Mouse (Mus musculus) neutrophil, adult 65 days (primary cell): ENCODE measurements around the gene Tmigd1. TPM values are rescaled to one million over a fixed set of nuclear protein-coding genes. Genes with fewer than 3 reads are reported as not detected.

Experiments
- total RNA-seq: library from RNA; stranded (reverse); gene quantifications from 2 replicates; pipeline ENCODE4 v1.2.4, GENCODE M21; 2023

Gene Tmigd1
- not detected in 2 replicates for total RNA-seq

DNA sequence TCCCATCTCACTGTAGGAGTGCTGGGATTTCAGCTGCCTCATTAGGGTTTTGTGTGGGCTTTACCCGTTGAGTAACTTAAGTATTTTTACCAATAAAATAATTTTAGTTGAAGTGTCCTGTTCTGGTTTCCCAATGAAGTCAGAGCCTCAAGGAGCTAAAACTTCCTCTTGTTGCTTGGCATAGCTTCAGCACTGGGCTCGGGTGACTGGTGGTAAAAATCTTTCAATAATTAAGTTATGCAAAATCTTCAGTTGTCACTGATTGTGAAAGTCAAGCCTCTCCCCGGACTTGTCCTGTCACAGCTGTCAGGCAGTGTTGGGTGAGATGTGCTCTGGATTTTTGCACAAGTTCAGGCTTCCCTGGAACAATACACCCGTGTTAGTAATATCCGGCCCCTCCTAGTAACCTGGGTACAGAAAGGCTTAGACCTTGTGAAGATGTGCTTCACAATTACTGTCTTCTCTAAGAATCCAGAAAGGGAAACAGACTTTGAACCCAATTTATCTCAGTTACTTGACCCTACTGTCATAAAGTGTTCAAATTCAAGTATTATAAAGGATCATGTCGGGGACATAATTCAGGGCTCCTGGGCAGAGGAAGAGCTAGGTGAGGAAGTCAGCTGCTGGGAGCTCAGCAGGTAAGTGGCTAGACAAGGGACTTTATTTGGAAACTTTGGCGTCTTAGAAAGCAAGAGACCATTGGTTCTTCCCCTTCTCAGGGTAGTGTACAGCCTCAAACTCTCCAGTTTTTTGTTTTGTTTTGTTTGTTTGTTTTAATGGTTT is at the start of gene Tmigd1:
TSS of gene Tmigd1 (plus strand) at position 581 of the 783 bp plus-strand sequence.

DNA sequence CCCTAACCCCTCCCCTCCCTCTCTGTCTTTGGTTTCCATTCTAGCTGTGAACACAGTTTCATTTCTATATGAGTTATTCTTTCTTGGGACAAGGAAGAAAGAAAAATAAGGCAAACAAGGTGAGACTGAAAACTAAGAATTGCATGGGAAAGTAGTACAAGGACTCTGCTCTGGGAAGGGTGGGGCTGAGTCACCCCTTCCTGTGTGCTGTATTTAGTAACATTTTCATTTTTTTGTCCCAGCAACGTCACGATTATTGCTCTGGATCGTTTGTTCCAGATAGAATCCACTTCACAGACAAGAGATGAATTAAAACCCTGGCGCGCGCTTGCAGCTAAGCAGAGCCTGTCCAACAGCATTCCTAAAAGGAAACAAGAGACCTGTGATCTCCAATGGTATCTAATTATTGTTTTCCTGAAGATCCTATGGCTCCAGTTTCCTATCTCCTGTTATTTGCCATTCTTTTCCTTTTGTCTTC is 22.8 kb downstream of the Tmigd1 start, which contains the start of gene Blmh:
TSS of gene Blmh (plus strand) at position 51 of the 478 bp plus-strand sequence.

Other genes starting within 250 kb of the Tmigd1 start
- not detected in 2 replicates for gene Bhlha9, start 229.7 kb upstream of the Tmigd1 start, total RNA-seq
- not detected in 2 replicates for gene Trarg1, start 222.4 kb upstream of the Tmigd1 start, total RNA-seq
- gene Gosr1, start 138.6 kb upstream of the Tmigd1 start, total RNA-seq: 42.0 and 49.0 TPM in 2 replicates
- 82.6 and 103 TPM in 2 replicates for gene Cpd, start 55.1 kb upstream of the Tmigd1 start, total RNA-seq
- gene Blmh, start 22.6 kb downstream of the Tmigd1 start, total RNA-seq: 29.2 and 30.5 TPM in 2 replicates
- 0.22 TPM in 1 of 2 replicates, not detected in the other for gene Slc6a4, start 96.4 kb downstream of the Tmigd1 start, total RNA-seq
- gene Nsrp1, start 176.3 kb downstream of the Tmigd1 start, total RNA-seq: 20.8 and 32.1 TPM in 2 replicates